Mouse (Mus musculus) heart, adult 2 months (tissue): ENCODE results near the gene Vmn2r9.
"Not testable (repeated sequence)": the region's sequence is repeated elsewhere in the genome, so short reads cannot be mapped to it uniquely, and the experiment has no call there.

ENCODE experiments used
- CTCF ChIP-seq: fragments of 200-600 bp; IDR thresholded peaks from 2 replicates; pipeline ENCODE4 v1.8.1; 2022; ENCODE audit warnings: antibody characterized with exemption, mild to moderate bottlenecking, moderate library complexity
- EP300 ChIP-seq: fragments of 200-500 bp; IDR thresholded peaks from 2 replicates; pipeline ENCODE4 v1.6.1; 2011; ENCODE audit warnings: low read depth, low read length, control low read depth; ENCODE audit not compliant: insufficient read depth
- POLR2A ChIP-seq: fragments of 200-500 bp; IDR thresholded peaks from 2 replicates; pipeline ENCODE4 v1.6.1; 2011; ENCODE audit warnings: mild to moderate bottlenecking, low read depth, low read length, control low read depth; ENCODE audit not compliant: insufficient read depth

DNA sequence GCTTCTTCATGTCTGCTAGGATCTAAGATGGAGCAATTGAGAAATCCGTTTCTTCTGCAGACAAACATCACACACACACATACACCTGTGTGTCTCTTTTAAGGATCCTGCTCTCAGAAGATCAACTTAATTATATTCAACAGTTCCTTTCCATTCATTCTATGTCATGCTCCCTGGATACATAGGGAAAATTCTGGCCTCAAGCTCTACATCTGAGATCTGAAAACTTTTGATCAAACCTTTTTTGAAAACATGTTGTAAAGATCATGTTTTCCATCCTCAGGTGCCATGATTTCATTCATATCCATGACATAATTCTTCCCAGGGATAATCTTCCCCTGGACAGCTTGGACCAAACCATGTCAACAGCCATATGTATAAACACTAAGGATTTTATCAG is at the start of gene Vmn2r9:
- TF ChIP-seq CTCF, POLR2A, EP300: not testable (repeated sequence)
